Mouse (Mus musculus) right cerebral cortex, adult 18-20 months (tissue): ENCODE results near the gene Rfng.
"Not testable (repeated sequence)": the region's sequence is repeated elsewhere in the genome, so short reads cannot be mapped to it uniquely, and the experiment has no call there.

ENCODE experiments used
- DNase-seq: peaks from one replicate; pipeline ENCODE4 v3.0.0; 2022; ENCODE audit warnings: mixed read lengths

The Rfng gene

GRCm38 (mm10) chr11:120808010-120808409 lies 24.0 kb upstream of the Rfng start:
- DNase-seq: no peak

- no peak for DNase-seq
These were observed 21.6 kb upstream of the Rfng start for GRCm38 (mm10) chr11:120805375-120806298.

GRCm38 (mm10) chr11:120804769-120805168 lies 20.8 kb upstream of the Rfng start:
- DNase-seq: no peak

- DNase-seq: no peak
These were observed 20.3 kb upstream of the Rfng start for GRCm38 (mm10) chr11:120804274-120804673.

GRCm38 (mm10) chr11:120800061-120800904 lies 16.3 kb upstream of the Rfng start:
- peak; percentile 75 for DNase-seq

- no peak for DNase-seq
These were observed 15.4 kb upstream of the Rfng start for GRCm38 (mm10) chr11:120799316-120799890.

- no peak for DNase-seq
These were observed 14.2 kb upstream of the Rfng start for GRCm38 (mm10) chr11:120798244-120798643.

- DNase-seq: no peak
These were observed 12.6 kb upstream of the Rfng start for GRCm38 (mm10) chr11:120796614-120796946.

GRCm38 (mm10) chr11:120795756-120796613 lies 12.0 kb upstream of the Rfng start, which contains the start of gene Dus1l:
TSS of gene Dus1l (minus strand) at chr11:120796403.
- DNase-seq: peak; percentile 96

- no peak for DNase-seq
These were observed 8.6 kb upstream of the Rfng start for GRCm38 (mm10) chr11:120792652-120793051.

- DNase-seq: no peak
These were observed 5.8 kb upstream of the Rfng start for GRCm38 (mm10) chr11:120789810-120790209.

- DNase-seq: no peak
These were observed 5.3 kb upstream of the Rfng start for GRCm38 (mm10) chr11:120789355-120789754.

GRCm38 (mm10) chr11:120788460-120788859 lies 4.5 kb upstream of the Rfng start:
- not testable (repeated sequence) for DNase-seq

- no peak for DNase-seq
These were observed 1.1 kb upstream of the Rfng start for GRCm38 (mm10) chr11:120785145-120785544.

GRCm38 (mm10) chr11:120783426-120784063 lies 462 bp downstream of the Rfng start:
- DNase-seq: no peak

GRCm38 (mm10) chr11:120781361-120781760 lies 2.6 kb downstream of the Rfng start:
- not testable (repeated sequence) for DNase-seq

- DNase-seq: no peak
These were observed 4.1 kb downstream of the Rfng start for GRCm38 (mm10) chr11:120779876-120780275.

- no peak for DNase-seq
These were observed 6.9 kb downstream of the Rfng start for GRCm38 (mm10) chr11:120777123-120777522.

GRCm38 (mm10) chr11:120775774-120776469 lies 8.1 kb downstream of the Rfng start:
- peak; percentile 91 for DNase-seq

GRCm38 (mm10) chr11:120773463-120774190 lies 10.4 kb downstream of the Rfng start:
- no peak for DNase-seq
